Mouse (Mus musculus) C2C12 (cell line): ENCODE results near the gene Ugt1a6b. TPM values are rescaled to one million over a fixed set of nuclear protein-coding genes. Genes with fewer than 3 reads are reported as not detected.

Experiments
- H3K27me3 ChIP-seq: one replicate; pipeline ENCODE4 v1.6.1; 2011; ENCODE audit not compliant: control insufficient read depth, insufficient read depth, insufficient read length
- H3K36me3 ChIP-seq: one replicate; pipeline ENCODE4 v1.6.1; 2011; ENCODE audit not compliant: control insufficient read depth, insufficient read depth
- H3K4me3 ChIP-seq: one replicate; pipeline ENCODE4 v1.5.1; 2011; ENCODE audit warnings: mild to moderate bottlenecking, control low read depth; ENCODE audit not compliant: poor library complexity, insufficient read depth, severe bottlenecking
- H3K79me2 ChIP-seq: one replicate; pipeline ENCODE4 v1.6.1; 2011; ENCODE audit not compliant: control insufficient read depth, insufficient read depth
- H3K79me3 ChIP-seq: one replicate; pipeline ENCODE4 v1.6.1; 2011; ENCODE audit warnings: low read depth, control low read depth
- H3ac ChIP-seq: one replicate; pipeline ENCODE3; 2011; ENCODE audit warnings: low read depth; ENCODE audit not compliant: control insufficient read depth, insufficient read length
- CEBPB ChIP-seq: IDR thresholded peaks from one replicate; pipeline ENCODE4 v1.6.1; 2011; ENCODE audit warnings: low read depth, mild to moderate bottlenecking, control low read depth, moderate library complexity
- CTCF ChIP-seq: IDR thresholded peaks from one replicate; pipeline ENCODE4 v1.5.1; 2011; ENCODE audit not compliant: control insufficient read depth, insufficient read depth, insufficient read length
- FOSL1 ChIP-seq: IDR thresholded peaks from one replicate; pipeline ENCODE4 v1.8.0; 2011; ENCODE audit warnings: mild to moderate bottlenecking, low read length; ENCODE audit not compliant: poor library complexity, insufficient read depth, severe bottlenecking
- MAX ChIP-seq: IDR thresholded peaks from one replicate; pipeline ENCODE4 v1.6.1; 2011; ENCODE audit warnings: mild to moderate bottlenecking, control low read depth
- MYOD1 ChIP-seq: IDR thresholded peaks from one replicate; pipeline ENCODE4 v1.6.1; 2011; ENCODE audit warnings: low read depth; ENCODE audit not compliant: control insufficient read depth, insufficient read length
- MYOG ChIP-seq: IDR thresholded peaks from one replicate; pipeline ENCODE4 v1.6.1; 2011; ENCODE audit not compliant: control insufficient read depth, insufficient read length; ENCODE audit errors: extremely low read depth
- USF1 ChIP-seq: IDR thresholded peaks from one replicate; pipeline ENCODE4 v1.6.1; 2011; ENCODE audit warnings: low read depth, mild to moderate bottlenecking, control low read depth, moderate library complexity
- polyA plus RNA-seq: library from polyadenylated mRNA; unstranded; fragments of >200 nt; fragmentation: generic; extraction: Trizol; gene quantifications from one replicate; pipeline ENCODE4 v1.2.1, GENCODE M21; 2012; ENCODE audit warnings: missing spikeins

Gene Ugt1a6b
- polyA plus RNA-seq, 1 experiment: not detected

- TF ChIP-seq USF1 (no peak), MAX (no peak), CEBPB (no peak), CTCF (no peak), MYOD1 (no peak), FOSL1 (no peak), MYOG (no peak)
- H3K79me2 ChIP-seq: peaks cover 52% of the 10 kb centered on the region
- H3ac ChIP-seq: no peak overlapping the region
- H3K4me3 ChIP-seq: no peak overlapping the region
- peaks cover 63% of the 10 kb centered on the region for H3K36me3 ChIP-seq
- H3K27me3 ChIP-seq: no peaks in the 10 kb centered on the region
- peaks cover 9% of the 10 kb centered on the region for H3K79me3 ChIP-seq
These were observed 159.2 kb downstream of the Ugt1a6b start for GRCm38 (mm10) chr1:88262255-88262654.

GRCm38 (mm10) chr1:88262961-88263360 is 159.9 kb downstream of the Ugt1a6b start:
- H3K4me3 ChIP-seq: no peak overlapping the region
- H3K79me3 ChIP-seq: peaks cover 9% of the 10 kb centered on the region
- H3K79me2 ChIP-seq: peaks cover 59% of the 10 kb centered on the region
- peaks cover 70% of the 10 kb centered on the region for H3K36me3 ChIP-seq
- TF ChIP-seq CEBPB (no peak), MAX (no peak), FOSL1 (no peak), MYOG (no peak), USF1 (no peak), CTCF (no peak), MYOD1 (no peak)
- H3K27me3 ChIP-seq: no peaks in the 10 kb centered on the region
- H3ac ChIP-seq: no peak overlapping the region

GRCm38 (mm10) chr1:88263778-88264177 is 160.7 kb downstream of the Ugt1a6b start:
- H3K36me3 ChIP-seq: peaks cover 78% of the 10 kb centered on the region
- peaks cover 9% of the 10 kb centered on the region for H3K79me3 ChIP-seq
- H3ac ChIP-seq: no peak overlapping the region
- H3K4me3 ChIP-seq: no peak overlapping the region
- no peaks in the 10 kb centered on the region for H3K27me3 ChIP-seq
- no peak for TF ChIP-seq MAX
- no peak for TF ChIP-seq FOSL1
- no peak for TF ChIP-seq MYOD1
- no peak for TF ChIP-seq CTCF
- no peak for TF ChIP-seq CEBPB
- TF ChIP-seq USF1: no peak
- no peak for TF ChIP-seq MYOG
- peaks cover 62% of the 10 kb centered on the region for H3K79me2 ChIP-seq

GRCm38 (mm10) chr1:88264237-88264868 is 161.3 kb downstream of the Ugt1a6b start:
- Histone ChIP-seq H3K36me3 (peaks cover 84% of the 10 kb centered on the region), H3ac (no peak overlapping the region), H3K79me3 (peaks cover 9% of the 10 kb centered on the region), H3K4me3 (no peak overlapping the region), H3K79me2 (peaks cover 62% of the 10 kb centered on the region), H3K27me3 (no peaks in the 10 kb centered on the region)
- TF ChIP-seq CEBPB (no peak), FOSL1 (no peak), MAX (no peak), USF1 (no peak), MYOD1 (no peak), MYOG (no peak), CTCF (no peak)

- H3K36me3 ChIP-seq: peaks cover 89% of the 10 kb centered on the region
- H3K79me2 ChIP-seq: peaks cover 62% of the 10 kb centered on the region
- peaks cover 9% of the 10 kb centered on the region for H3K79me3 ChIP-seq
- no peak overlapping the region for H3K4me3 ChIP-seq
- H3ac ChIP-seq: no peak overlapping the region
- no peaks in the 10 kb centered on the region for H3K27me3 ChIP-seq
- TF ChIP-seq USF1 (no peak), MYOD1 (no peak), MAX (no peak), FOSL1 (no peak), CTCF (no peak), CEBPB (no peak), MYOG (no peak)
These were observed 161.8 kb downstream of the Ugt1a6b start for GRCm38 (mm10) chr1:88264869-88265240.

GRCm38 (mm10) chr1:88266123-88266522 is 163.1 kb downstream of the Ugt1a6b start:
- H3K79me2 ChIP-seq: peaks cover 62% of the 10 kb centered on the region
- peaks cover 9% of the 10 kb centered on the region for H3K79me3 ChIP-seq
- H3ac ChIP-seq: no peak overlapping the region
- TF ChIP-seq CEBPB: no peak
- no peak for TF ChIP-seq MYOG
- no peaks in the 10 kb centered on the region for H3K27me3 ChIP-seq
- no peak overlapping the region for H3K4me3 ChIP-seq
- peaks cover 93% of the 10 kb centered on the region for H3K36me3 ChIP-seq
